Mouse (Mus musculus): ENCODE results near the gene Zfp64. TPM values are rescaled to one million over a fixed set of nuclear protein-coding genes. Genes with fewer than 3 reads are reported as not detected.

Zfp64 gene
- polyA plus RNA-seq, 1 experiment from 2014 or later: 37.4 TPM

DNA sequence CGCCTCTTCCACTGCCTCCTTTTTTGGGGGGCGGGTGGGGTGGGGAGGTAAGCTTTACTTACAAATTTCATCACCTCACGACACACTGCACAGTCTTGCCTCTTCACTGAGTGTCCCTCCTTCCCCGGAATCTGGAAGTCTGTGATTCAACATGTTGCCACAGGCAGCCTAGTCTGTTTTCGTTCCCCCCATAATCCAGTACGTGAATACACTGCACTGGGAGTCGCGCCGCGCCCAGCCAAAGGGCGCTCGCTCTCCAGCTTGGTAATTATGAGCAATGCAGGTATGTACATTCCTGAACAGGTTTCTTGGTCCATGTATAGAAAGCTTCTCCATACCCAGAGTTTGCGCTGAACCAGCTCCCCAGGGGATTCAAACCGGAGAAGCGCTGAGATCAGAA lies 35.4 kb downstream of the Zfp64 start:
- DNase-seq (ENCODE audit: low spot score) (no peak), ATAC-seq (ENCODE audit: low FRiP score) (no peak)
- H3K4me1 ChIP-seq (replicated peaks; ENCODE audit: control insufficient read depth, insufficient read depth, low read length): no peaks in the 10 kb centered on the region
- no peak overlapping the region for H3K9ac ChIP-seq (ENCODE audit: low read depth, low read length)
- no peak overlapping the region for H3K4me3 ChIP-seq (ENCODE audit: low read depth, low read length)
- H3K27ac ChIP-seq (ENCODE audit: low read depth, low read length): no peak overlapping the region
- no peaks in the 10 kb centered on the region for H3K9me3 ChIP-seq (ENCODE audit: control insufficient read depth, low read length)
- H3K4me2 ChIP-seq (replicated peaks; ENCODE audit: low read depth, low read length): no peak overlapping the region
- H3K36me3 ChIP-seq (ENCODE audit: control insufficient read depth, insufficient read depth, low read length): no peaks in the 10 kb centered on the region
- no peaks in the 10 kb centered on the region for H3K27me3 ChIP-seq (ENCODE audit: control insufficient read depth, insufficient read depth, low read length)
- WGBS: 58% methylated on average over 15 of the region's 15 CpGs

DNA sequence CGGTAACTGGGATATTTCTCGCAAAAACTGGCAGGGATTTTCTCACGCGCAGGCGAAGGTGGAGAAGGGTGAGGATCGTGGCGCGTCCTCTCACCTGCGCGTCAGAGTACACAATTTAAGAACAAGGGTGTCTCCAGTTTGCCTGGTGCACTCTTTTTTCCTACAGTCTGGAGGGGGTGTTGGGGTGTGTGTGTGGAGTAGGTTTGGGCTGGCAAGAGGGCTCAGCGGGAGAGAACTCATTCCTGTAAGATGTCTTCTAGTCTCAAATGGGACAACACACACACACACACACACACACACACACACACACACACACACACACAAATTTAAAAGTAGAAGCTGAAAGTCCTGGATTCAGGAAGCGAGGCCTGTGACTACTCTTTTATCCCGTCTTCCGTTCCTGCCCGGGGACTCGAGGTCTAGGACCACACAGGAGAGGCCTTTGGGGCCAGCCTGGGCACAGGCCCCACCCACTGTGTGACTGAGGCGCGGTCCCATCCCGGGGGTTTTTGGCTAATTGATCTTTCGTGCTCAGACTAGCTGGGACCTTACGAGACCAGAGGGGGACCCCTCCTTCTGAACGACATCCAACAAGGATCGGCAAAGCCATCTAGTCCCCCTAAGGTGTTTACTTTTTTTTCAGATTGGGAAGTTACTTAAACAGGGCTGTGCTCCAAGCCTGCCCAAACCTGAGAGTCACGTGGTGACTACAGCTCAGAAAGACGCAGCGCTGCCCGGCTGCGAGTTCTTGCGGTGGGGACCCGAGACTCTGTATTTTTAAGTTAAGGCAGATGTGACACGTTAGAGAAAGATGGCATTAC lies 42.3 kb downstream of the Zfp64 start:
- Histone ChIP-seq H3K27ac (ENCODE audit: low read depth, low read length) (no peak overlapping the region), H3K4me3 (ENCODE audit: low read depth, low read length) (peak overlapping the region; percentile 48), H3K4me1 (replicated peaks; ENCODE audit: control insufficient read depth, insufficient read depth, low read length) (peaks cover 6% of the 10 kb centered on the region; the same call in 1 of the 2 replicates), H3K36me3 (ENCODE audit: control insufficient read depth, insufficient read depth, low read length) (no peaks in the 10 kb centered on the region), H3K27me3 (ENCODE audit: control insufficient read depth, insufficient read depth, low read length) (peaks cover 33% of the 10 kb centered on the region), H3K4me2 (replicated peaks; ENCODE audit: low read depth, low read length) (peak overlapping the region; percentile 85), H3K9me3 (ENCODE audit: control insufficient read depth, low read length) (no peaks in the 10 kb centered on the region), H3K9ac (ENCODE audit: low read depth, low read length) (0 out of 2 replicates have a peak overlapping the region, but pooled peaks have one; percentile 42)
- WGBS: 2% methylated on average over 31 of the region's 31 CpGs
- peak; percentile 61 for ATAC-seq (ENCODE audit: low FRiP score)
- peak; percentile 44 for DNase-seq (ENCODE audit: low spot score)

DNA sequence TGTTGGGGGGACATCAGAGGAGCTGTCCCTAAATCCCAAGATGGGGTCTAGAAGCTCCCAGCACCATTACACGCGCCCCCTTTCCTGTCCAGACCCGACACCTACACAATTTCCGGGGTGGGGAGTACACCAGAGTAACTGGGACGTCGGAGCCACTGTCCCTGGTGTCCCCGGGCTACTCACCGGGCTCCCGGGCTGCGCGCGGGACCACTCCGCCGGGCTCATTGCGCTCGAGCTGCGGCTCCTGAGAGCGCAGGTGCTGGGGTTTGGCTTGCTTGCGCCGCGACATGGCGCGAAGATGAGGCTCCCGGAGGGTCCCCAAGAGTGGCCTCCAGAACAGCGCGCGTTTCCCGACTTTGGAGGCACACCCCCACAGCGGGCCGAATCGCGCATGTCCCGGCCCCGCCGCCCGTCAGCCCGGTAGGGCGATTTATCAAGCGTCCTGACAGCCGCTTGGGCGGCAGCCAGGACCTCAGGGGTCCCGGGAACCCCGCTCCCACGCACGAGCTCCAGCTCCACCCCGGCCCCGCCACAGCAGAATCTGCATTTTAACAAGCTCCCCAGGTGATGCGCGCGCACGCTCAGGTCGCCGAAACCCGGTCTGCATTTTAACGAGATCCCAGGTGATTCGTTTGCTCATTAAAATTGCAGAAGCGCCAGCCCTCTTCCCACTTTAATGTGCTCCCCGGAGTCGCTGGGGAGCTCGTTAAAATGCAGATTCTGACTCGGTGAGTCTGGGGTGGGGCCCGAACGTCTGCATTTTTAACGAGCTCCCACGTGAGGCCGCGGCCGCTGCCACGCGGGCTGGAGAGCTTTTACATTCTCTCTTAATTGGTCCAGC lies 43.1 kb downstream of the Zfp64 start:
- DNase-seq (ENCODE audit: low spot score) (peak; percentile 68), ATAC-seq (ENCODE audit: low FRiP score) (peak; percentile 58)
- Histone ChIP-seq H3K9me3 (ENCODE audit: control insufficient read depth, low read length) (no peaks in the 10 kb centered on the region), H3K27me3 (ENCODE audit: control insufficient read depth, insufficient read depth, low read length) (peaks cover 33% of the 10 kb centered on the region), H3K36me3 (ENCODE audit: control insufficient read depth, insufficient read depth, low read length) (no peaks in the 10 kb centered on the region), H3K4me2 (replicated peaks; ENCODE audit: low read depth, low read length) (peak overlapping the region; percentile 85), H3K4me1 (replicated peaks; ENCODE audit: control insufficient read depth, insufficient read depth, low read length) (peaks cover 6% of the 10 kb centered on the region; the same call in 1 of the 2 replicates), H3K9ac (ENCODE audit: low read depth, low read length) (peak overlapping the region; percentile 42; the same call in 1 of the 2 replicates), H3K4me3 (ENCODE audit: low read depth, low read length) (peak overlapping the region; percentile 48), H3K27ac (ENCODE audit: low read depth, low read length) (no peak overlapping the region)
- WGBS: under 1% methylated on average over 68 of the region's 70 CpGs

DNA sequence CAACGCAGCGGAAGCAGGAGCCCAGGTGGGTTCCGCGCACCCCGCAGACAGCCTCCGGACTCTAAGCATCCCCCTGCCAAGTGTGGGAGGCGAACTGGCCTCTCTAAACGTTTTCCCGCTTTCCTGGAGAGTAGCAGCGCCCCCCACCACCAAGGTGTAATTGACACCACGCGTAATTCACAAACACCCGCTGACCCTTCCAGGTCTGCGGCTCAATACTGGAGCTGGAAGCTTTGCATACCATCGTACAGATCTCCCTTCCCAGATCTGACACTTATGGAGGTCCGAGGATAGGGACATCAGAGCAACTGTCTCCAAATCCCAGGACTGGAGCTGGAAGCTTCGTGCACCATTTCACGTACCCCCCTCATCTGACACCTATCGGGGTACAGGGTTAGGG lies 43.9 kb downstream of the Zfp64 start:
- H3K27me3 ChIP-seq (ENCODE audit: control insufficient read depth, insufficient read depth, low read length): peaks cover 33% of the 10 kb centered on the region
- H3K4me2 ChIP-seq (replicated peaks; ENCODE audit: low read depth, low read length): peak overlapping the region; percentile 85
- H3K36me3 ChIP-seq (ENCODE audit: control insufficient read depth, insufficient read depth, low read length): no peaks in the 10 kb centered on the region
- under 1% methylated on average over 19 of the region's 19 CpGs for WGBS
- H3K27ac ChIP-seq (ENCODE audit: low read depth, low read length): no peak overlapping the region
- no peak for ATAC-seq (ENCODE audit: low FRiP score)
- no peaks in the 10 kb centered on the region for H3K9me3 ChIP-seq (ENCODE audit: control insufficient read depth, low read length)
- H3K4me3 ChIP-seq (ENCODE audit: low read depth, low read length): peak overlapping the region; percentile 48
- DNase-seq (ENCODE audit: low spot score): peak; percentile 52
- no peak overlapping the region for H3K9ac ChIP-seq (ENCODE audit: low read depth, low read length)
- H3K4me1 ChIP-seq (replicated peaks; ENCODE audit: control insufficient read depth, insufficient read depth, low read length): peaks cover 6% of the 10 kb centered on the region; the same call in 1 of the 2 replicates

DNA sequence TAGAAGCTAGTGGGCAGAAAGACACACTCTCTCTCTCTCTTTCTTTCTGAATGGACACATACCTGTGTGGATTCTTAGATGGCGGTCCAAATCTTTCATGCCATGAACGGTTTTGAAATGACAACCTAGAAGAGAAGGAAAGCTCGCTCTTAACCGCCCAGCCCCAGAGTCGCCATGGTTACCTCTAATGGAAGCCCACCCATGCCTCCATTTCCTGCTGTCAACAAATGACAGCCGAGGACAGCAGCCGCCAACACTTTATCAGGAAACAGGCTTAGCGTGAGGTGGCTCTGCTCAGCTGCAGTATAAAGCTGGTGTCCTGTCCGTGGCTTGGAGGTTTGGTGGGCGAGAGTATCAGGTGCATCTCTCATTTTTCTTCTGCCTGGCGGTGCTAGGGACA lies 49.4 kb downstream of the Zfp64 start:
- Histone ChIP-seq H3K9ac (ENCODE audit: low read depth, low read length) (no peak overlapping the region), H3K4me2 (replicated peaks; ENCODE audit: low read depth, low read length) (no peak overlapping the region), H3K27ac (ENCODE audit: low read depth, low read length) (no peak overlapping the region), H3K9me3 (ENCODE audit: control insufficient read depth, low read length) (no peaks in the 10 kb centered on the region), H3K36me3 (ENCODE audit: control insufficient read depth, insufficient read depth, low read length) (no peaks in the 10 kb centered on the region), H3K4me3 (ENCODE audit: low read depth, low read length) (no peak overlapping the region), H3K27me3 (ENCODE audit: control insufficient read depth, insufficient read depth, low read length) (peaks cover 9% of the 10 kb centered on the region), H3K4me1 (replicated peaks; ENCODE audit: control insufficient read depth, insufficient read depth, low read length) (0 out of 2 replicates have a peak, but pooled peaks cover 2% of the 10 kb centered on the region)
- ATAC-seq (ENCODE audit: low FRiP score) (no peak), DNase-seq (ENCODE audit: low spot score) (peak; percentile 28)
- whole genome bisulfite sequencing: 47% methylated on average over 11 of the region's 11 CpGs

DNA sequence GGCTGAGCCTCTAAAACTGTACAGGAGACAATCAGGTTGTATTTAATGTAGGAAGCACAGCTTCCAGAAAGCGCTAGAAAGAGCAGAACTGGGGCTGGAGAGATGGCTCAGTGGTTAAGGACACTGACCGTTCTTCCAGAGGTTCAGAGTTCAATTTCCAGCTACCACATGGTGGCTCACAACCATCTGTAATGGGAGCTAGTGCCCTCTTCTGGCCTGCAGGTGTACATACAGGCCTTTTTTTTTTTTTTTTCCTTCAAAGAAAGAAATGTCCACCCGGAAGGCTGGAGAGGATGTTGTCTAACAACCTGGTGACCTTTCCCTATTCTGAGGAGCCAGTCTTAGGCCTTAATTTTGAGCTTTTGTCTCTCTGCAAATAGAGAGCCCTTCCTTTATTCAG lies 50.5 kb downstream of the Zfp64 start:
- H3K27me3 ChIP-seq (ENCODE audit: control insufficient read depth, insufficient read depth, low read length): no peaks in the 10 kb centered on the region
- 0 out of 2 replicates have a peak, but pooled peaks cover 2% of the 10 kb centered on the region for H3K4me1 ChIP-seq (replicated peaks; ENCODE audit: control insufficient read depth, insufficient read depth, low read length)
- H3K9ac ChIP-seq (ENCODE audit: low read depth, low read length): no peak overlapping the region
- DNase-seq (ENCODE audit: low spot score) (no peak), ATAC-seq (ENCODE audit: low FRiP score) (no peak)
- 76% methylated on average over 3 of the region's 3 CpGs for WGBS
- no peak overlapping the region for H3K27ac ChIP-seq (ENCODE audit: low read depth, low read length)
- H3K9me3 ChIP-seq (ENCODE audit: control insufficient read depth, low read length): no peaks in the 10 kb centered on the region
- H3K4me3 ChIP-seq (ENCODE audit: low read depth, low read length): no peak overlapping the region
- no peaks in the 10 kb centered on the region for H3K36me3 ChIP-seq (ENCODE audit: control insufficient read depth, insufficient read depth, low read length)
- H3K4me2 ChIP-seq (replicated peaks; ENCODE audit: low read depth, low read length): no peak overlapping the region

DNA sequence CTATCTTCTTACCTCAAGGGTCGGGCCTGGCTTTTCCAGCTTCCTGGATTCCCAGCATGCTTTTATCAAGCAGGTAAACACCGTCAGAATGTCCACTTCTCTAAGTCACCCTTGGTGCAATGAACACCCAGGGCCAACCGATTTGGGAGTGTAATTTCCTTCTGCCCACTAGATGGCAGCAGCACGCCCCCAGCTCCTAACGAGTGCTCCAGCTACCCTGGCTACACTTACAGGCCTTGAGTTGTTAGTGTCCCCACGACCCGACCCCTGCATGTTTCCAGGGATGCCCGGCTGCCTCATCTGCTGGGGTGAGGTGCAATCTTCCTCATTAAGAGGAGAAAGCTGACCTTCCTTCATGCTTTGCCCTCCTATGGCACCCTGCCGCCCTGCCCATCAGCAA lies 51.2 kb downstream of the Zfp64 start:
- no peak overlapping the region for H3K4me2 ChIP-seq (replicated peaks; ENCODE audit: low read depth, low read length)
- ATAC-seq (ENCODE audit: low FRiP score) (no peak), DNase-seq (ENCODE audit: low spot score) (peak; percentile 83)
- H3K9me3 ChIP-seq (ENCODE audit: control insufficient read depth, low read length): no peaks in the 10 kb centered on the region
- no peak overlapping the region for H3K9ac ChIP-seq (ENCODE audit: low read depth, low read length)
- H3K4me1 ChIP-seq (replicated peaks; ENCODE audit: control insufficient read depth, insufficient read depth, low read length): 0 out of 2 replicates have a peak, but pooled peaks cover 2% of the 10 kb centered on the region
- H3K27ac ChIP-seq (ENCODE audit: low read depth, low read length): no peak overlapping the region
- no peaks in the 10 kb centered on the region for H3K27me3 ChIP-seq (ENCODE audit: control insufficient read depth, insufficient read depth, low read length)
- no peak overlapping the region for H3K4me3 ChIP-seq (ENCODE audit: low read depth, low read length)
- H3K36me3 ChIP-seq (ENCODE audit: control insufficient read depth, insufficient read depth, low read length): no peaks in the 10 kb centered on the region
- 16% methylated on average over 9 of the region's 9 CpGs for WGBS

DNA sequence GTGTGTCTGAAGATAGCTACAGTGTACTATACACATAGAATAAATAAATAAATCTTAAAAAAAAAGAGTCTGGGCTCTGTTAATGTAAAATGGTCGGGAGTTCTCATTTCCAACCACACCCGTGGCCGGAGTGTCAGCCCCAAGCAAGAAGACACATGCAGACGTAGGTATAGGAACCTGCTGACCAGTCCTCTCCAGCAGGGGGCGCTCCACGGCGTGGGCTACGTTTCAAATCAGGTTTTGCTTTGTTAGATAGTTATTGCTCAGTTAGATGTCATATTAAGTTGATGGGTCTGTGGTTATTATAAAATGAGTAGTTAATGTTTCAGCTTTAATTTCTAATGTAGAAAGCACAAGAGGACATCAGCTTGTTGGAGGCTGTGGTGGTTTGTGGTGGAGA lies 52.8 kb downstream of the Zfp64 start:
- no peak overlapping the region for H3K27ac ChIP-seq (ENCODE audit: low read depth, low read length)
- no peaks in the 10 kb centered on the region for H3K36me3 ChIP-seq (ENCODE audit: control insufficient read depth, insufficient read depth, low read length)
- 0 out of 2 replicates have a peak, but pooled peaks cover 2% of the 10 kb centered on the region for H3K4me1 ChIP-seq (replicated peaks; ENCODE audit: control insufficient read depth, insufficient read depth, low read length)
- no peak overlapping the region for H3K4me2 ChIP-seq (replicated peaks; ENCODE audit: low read depth, low read length)
- ATAC-seq (ENCODE audit: low FRiP score): no peak
- no peaks in the 10 kb centered on the region for H3K9me3 ChIP-seq (ENCODE audit: control insufficient read depth, low read length)
- H3K4me3 ChIP-seq (ENCODE audit: low read depth, low read length): no peak overlapping the region
- no peak overlapping the region for H3K9ac ChIP-seq (ENCODE audit: low read depth, low read length)
- 28% methylated on average over 8 of the region's 8 CpGs for WGBS
- H3K27me3 ChIP-seq (ENCODE audit: control insufficient read depth, insufficient read depth, low read length): no peaks in the 10 kb centered on the region
- DNase-seq (ENCODE audit: low spot score): peak; percentile 70
